24 mouse cellular contexts compared by ENCODE assay signal in genomic region chr1:178234109-178234508, GRCm38 (mm10). TPM values are rescaled to one million over a fixed set of nuclear protein-coding genes. Genes with fewer than 3 reads are reported as not detected.
DNase-seq lines count a peak whose midpoint lies in the region; ATAC-seq lines count a peak whose summit lies in the region.
"Had no signal": no experiment of that assay in that cellular context is flagged by ENCODE, and none has a peak within 500 bp of the region (broad histone marks: within the 10 kb centered on the region; RNA-seq: fewer than 3 reads in every experiment).

No protein-coding gene starts in this region.

- no peak overlapping the region for H3K9ac ChIP-seq in midbrain, embryonic 11.5 days (ENCODE audit: low read length)
- H3K9ac ChIP-seq in midbrain, embryonic 14.5 days (replicated peaks; ENCODE audit: low read length) = no peak overlapping the region
- H3K9ac ChIP-seq: embryonic facial prominence, embryonic 12.5 days; forebrain, embryonic 13.5 days; forebrain, embryonic 15.5 days; forebrain, postnatal 0 days had no signal

- no peaks in the 10 kb centered on the region for H3K36me3 ChIP-seq in midbrain, embryonic 11.5 days (ENCODE audit: control insufficient read depth, insufficient read depth, low read length)
- no peaks in the 10 kb centered on the region for H3K36me3 ChIP-seq in midbrain, embryonic 14.5 days (ENCODE audit: control insufficient read depth, insufficient read depth, low read length)
- H3K36me3 ChIP-seq: embryonic facial prominence, embryonic 12.5 days had no signal

- peak; percentile 75 for DNase-seq in heart, adult 11 months
- no peak for DNase-seq in heart, adult 18-20 months
- DNase-seq in midbrain, embryonic 11.5 days (ENCODE audit: low spot score, missing footprints) = peak; percentile 77
- no peak for DNase-seq in midbrain, embryonic 14.5 days
- DNase-seq in embryo, embryonic 10 days (ENCODE audit: low spot score) = no peak
- DNase-seq: adrenal gland, adult 2 months; adrenal gland, postnatal 10 days; adrenal gland, postnatal 25 days; B cell, adult 2 months; cerebellum, adult 11 months; cerebellum, adult 18-20 months; cerebellum, adult 8-10 months; cerebellum, adult 9-11 months; cerebellum, postnatal 14 days; cerebellum, postnatal 36 days; forebrain, postnatal 0 days had no signal

- no peaks in the 10 kb centered on the region for H3K9me3 ChIP-seq in midbrain, embryonic 11.5 days (ENCODE audit: control insufficient read depth, low read length)
- no peaks in the 10 kb centered on the region for H3K9me3 ChIP-seq in midbrain, embryonic 14.5 days (ENCODE audit: control insufficient read depth, low read length)
- H3K9me3 ChIP-seq: embryonic facial prominence, embryonic 12.5 days; forebrain, embryonic 15.5 days had no signal

- no peaks in the 10 kb centered on the region for H3K27me3 ChIP-seq in midbrain, embryonic 11.5 days (ENCODE audit: control insufficient read depth, insufficient read depth, low read length)
- no peaks in the 10 kb centered on the region for H3K27me3 ChIP-seq in midbrain, embryonic 14.5 days (ENCODE audit: control insufficient read depth, insufficient read depth, low read length)
- H3K27me3 ChIP-seq: CH12.LX; embryonic facial prominence, embryonic 12.5 days; forebrain, embryonic 13.5 days; forebrain, embryonic 15.5 days; Patski had no signal

- no peak overlapping the region for H3K4me3 ChIP-seq in midbrain, embryonic 11.5 days (ENCODE audit: low read depth, low read length)
- H3K4me3 ChIP-seq in midbrain, embryonic 14.5 days (replicated peaks; ENCODE audit: low read depth, low read length) = no peak overlapping the region
- H3K4me3 ChIP-seq: embryonic facial prominence, embryonic 10.5 days; embryonic facial prominence, embryonic 12.5 days; forebrain, embryonic 13.5 days; forebrain, embryonic 15.5 days had no signal

- H3K4me2 ChIP-seq in midbrain, embryonic 11.5 days = no peak overlapping the region
- no peak overlapping the region for H3K4me2 ChIP-seq in midbrain, embryonic 14.5 days (ENCODE audit: low read length)
- H3K4me2 ChIP-seq: embryonic facial prominence, embryonic 12.5 days; forebrain, embryonic 13.5 days; forebrain, embryonic 15.5 days had no signal

- no peak for ATAC-seq in midbrain, embryonic 11.5 days (ENCODE audit: low FRiP score)
- no peak for ATAC-seq in midbrain, embryonic 14.5 days (ENCODE audit: low FRiP score, low TSS enrichment)
- ATAC-seq: activated CD4-positive, CD25-positive, alpha-beta regulatory T cell, adult 4 months; CD4-positive, CD25-positive, alpha-beta regulatory T cell, adult 4 months; forebrain, embryonic 13.5 days; forebrain, embryonic 15.5 days; forebrain, postnatal 0 days; Patski had no signal

- no peak overlapping the region for H3K27ac ChIP-seq in midbrain, embryonic 11.5 days (ENCODE audit: low read depth, low read length)
- H3K27ac ChIP-seq in midbrain, embryonic 14.5 days (replicated peaks; ENCODE audit: low read depth, low read length) = no peak overlapping the region
- H3K27ac ChIP-seq: embryonic facial prominence, embryonic 10.5 days; embryonic facial prominence, embryonic 12.5 days; forebrain, embryonic 13.5 days; forebrain, embryonic 15.5 days had no signal

- WGBS in midbrain, embryonic 11.5 days = 92% methylated on average over 3 of the region's 3 CpGs
- WGBS in midbrain, embryonic 14.5 days = 93% methylated on average over 3 of the region's 3 CpGs

- H3K4me1 ChIP-seq in midbrain, embryonic 11.5 days (ENCODE audit: control insufficient read depth, insufficient read depth, low read length) = no peaks in the 10 kb centered on the region
- no peaks in the 10 kb centered on the region for H3K4me1 ChIP-seq in midbrain, embryonic 14.5 days (ENCODE audit: control insufficient read depth, insufficient read depth, low read length)
- H3K4me1 ChIP-seq: embryonic facial prominence, embryonic 10.5 days; embryonic facial prominence, embryonic 12.5 days; forebrain, embryonic 13.5 days; forebrain, embryonic 15.5 days had no signal

RNA-seq across cellular contexts. Expression of gene Desi2, which starts 46.9 kb away (rescaled TPM):
- total RNA-seq in heart, adult 18-20 months (2021) = 10 to 100 TPM; 15.4 to 15.9 TPM
- 17.8 and 18.5 TPM in 2 replicates for polyA plus RNA-seq in midbrain, embryonic 11.5 days (2014; fragmentation: Nextera tagmentation; extraction: Ambion mirVana)
- 21.8 and 22.9 TPM in 2 replicates for polyA plus RNA-seq in midbrain, embryonic 14.5 days (2014; fragmentation: Nextera tagmentation; extraction: Ambion mirVana)

Comparison
In these comparisons a context has a peak if more than half of its experiments do, and no peak if none do; other contexts are left out.
1. DNase-seq: peak in heart, adult 11 months (single experiment) and midbrain, embryonic 11.5 days (single experiment); none in heart, adult 18-20 months (0 of 2), midbrain, embryonic 14.5 days (single experiment) and embryo, embryonic 10 days (single experiment).